Mouse (Mus musculus) liver, embryonic 11.5 days (tissue): ENCODE measurements around the gene Klhl5. TPM values are rescaled to one million over a fixed set of nuclear protein-coding genes. Genes with fewer than 3 reads are reported as not detected.

Experiments used
- ATAC-seq: fragments of 200-750 bp; cut with Nextera tagmentation; replicated peaks from 2 replicates; pipeline ENCODE4 v1.8.0; 2017; ENCODE audit warnings: moderate number of reproducible peaks, mild to moderate bottlenecking, moderate TSS enrichment, moderate library complexity; ENCODE audit not compliant: low FRiP score
- DNase-seq: peaks from one replicate; pipeline ENCODE4 v3.0.0-alpha.2; 2017; ENCODE audit warnings: low spot score
- H3K27ac ChIP-seq: fragments of 300-500 bp; sonication (generic); 2 replicates; pipeline ENCODE4 v1.5.1; 2014; ENCODE audit warnings: mild to moderate bottlenecking, low read depth, low read length, control low read depth
- H3K27me3 ChIP-seq: fragments of 300-500 bp; sonication (generic); replicated peaks from 2 replicates; pipeline ENCODE4 v1.6.1; 2014; ENCODE audit warnings: low read length, mixed read lengths; ENCODE audit not compliant: control insufficient read depth, insufficient read depth
- H3K36me3 ChIP-seq: fragments of 300-500 bp; sonication (generic); 2 replicates; pipeline ENCODE4 v1.6.1; 2014; ENCODE audit warnings: mild to moderate bottlenecking, low read length, moderate library complexity, mixed read lengths; ENCODE audit not compliant: control insufficient read depth, insufficient read depth
- H3K4me1 ChIP-seq: fragments of 300-500 bp; sonication (generic); replicated peaks from 2 replicates; pipeline ENCODE4 v1.6.1; 2014; ENCODE audit warnings: low read length, mixed read lengths; ENCODE audit not compliant: control insufficient read depth, insufficient read depth
- H3K4me2 ChIP-seq: fragments of 300-500 bp; sonication (generic); 2 replicates; pipeline ENCODE4 v1.6.1; 2014; ENCODE audit warnings: mild to moderate bottlenecking, control low read depth, moderate library complexity
- H3K4me3 ChIP-seq: fragments of 300-500 bp; sonication (generic); 2 replicates; pipeline ENCODE4 v1.5.1; 2014; ENCODE audit warnings: low read depth, low read length, control low read depth
- H3K9ac ChIP-seq: fragments of 300-500 bp; sonication (generic); 2 replicates; pipeline ENCODE4 v1.6.1; 2014; ENCODE audit warnings: low read depth, low read length, control low read depth
- H3K9me3 ChIP-seq: fragments of 300-500 bp; sonication (generic); 2 replicates; pipeline ENCODE4 v1.6.1; 2016; ENCODE audit warnings: low read length, inconsistent platforms, mixed read lengths; ENCODE audit not compliant: control insufficient read depth
- WGBS: fragments of 180-500 bp; shearing (Covaris S2); extraction: QIAGEN DNeasy Blood & Tissue Kit; methylation state at CpG from one replicate; pipeline ENCODE4 v1.1.7; 2014; 5-methylcytosine and 5-hydroxymethylcytosine counted together
- polyA plus RNA-seq: library from polyadenylated mRNA; unstranded; fragments of >200 nt; fragmentation: Nextera tagmentation; extraction: Ambion mirVana; gene quantifications from 2 replicates; pipeline ENCODE4 v1.2.1, GENCODE M21; 2014

The Klhl5 gene
- polyA plus RNA-seq, 1 experiment from 2014 or later: 10.0 TPM

DNA sequence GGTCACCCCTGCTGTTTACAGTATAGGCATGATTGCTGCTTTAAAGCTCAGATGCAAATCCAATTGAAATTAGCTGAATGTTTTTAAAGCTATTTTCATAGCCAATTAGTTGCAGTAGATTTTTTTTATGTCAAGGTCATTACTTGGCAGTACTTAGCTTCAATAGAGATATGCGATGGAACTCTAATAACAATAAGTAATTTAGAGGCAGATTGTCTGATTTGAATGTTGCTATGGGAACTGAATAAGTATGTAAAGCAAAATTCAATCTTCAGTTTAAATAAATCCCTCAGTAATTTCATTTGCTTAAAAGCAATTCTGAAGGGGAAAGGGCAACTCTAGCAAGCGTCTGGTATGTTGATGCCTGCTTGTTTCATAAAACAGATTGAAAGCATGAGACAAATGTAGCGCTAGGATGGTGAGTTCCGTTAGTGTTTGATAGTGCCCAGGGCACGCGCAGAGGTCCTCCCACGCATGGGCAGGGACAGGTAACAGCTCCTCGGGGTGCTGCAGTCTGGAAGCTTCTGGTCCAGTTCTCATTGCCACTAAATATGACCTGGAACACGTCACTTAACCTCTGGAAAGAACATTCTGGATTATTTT lies 38.3 kb downstream of the Klhl5 start:
- Histone ChIP-seq H3K36me3 (peaks cover 3% of the 10 kb centered on the region), H3K9ac (no peak overlapping the region)
- WGBS: 86% methylated on average over 9 of the region's 9 CpGs

DNA sequence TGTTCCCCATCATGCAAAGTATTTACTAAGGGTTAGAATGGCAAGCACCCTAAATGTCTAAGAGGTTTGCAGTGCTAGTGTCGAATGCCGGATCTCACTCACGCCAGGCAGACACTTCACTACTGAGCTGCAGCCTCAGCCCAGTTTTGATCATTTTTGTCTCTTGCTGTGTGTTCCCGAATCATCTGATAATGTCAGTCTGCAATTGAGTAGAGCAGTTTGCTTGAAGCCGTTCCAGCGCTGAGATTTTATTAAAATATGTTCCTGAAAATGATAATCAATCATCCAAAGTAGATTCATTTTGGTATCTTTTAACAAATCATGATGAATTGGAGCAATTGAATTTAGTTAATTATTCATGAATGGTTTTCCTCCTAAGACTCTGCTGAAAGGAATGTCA lies 39.4 kb downstream of the Klhl5 start:
- Histone ChIP-seq H3K9ac (no peak overlapping the region), H3K4me1 (no peaks in the 10 kb centered on the region), H3K36me3 (no peaks in the 10 kb centered on the region; the same call in 1 of the 2 replicates), H3K4me3 (no peak overlapping the region), H3K27me3 (no peaks in the 10 kb centered on the region), H3K4me2 (no peak overlapping the region), H3K27ac (no peak overlapping the region), H3K9me3 (no peaks in the 10 kb centered on the region)
- DNase-seq (no peak), ATAC-seq (no peak)
- WGBS: 89% methylated on average over 6 of the region's 6 CpGs

More for the DNA sequence above, 38.3 kb downstream of the Klhl5 start:
- H3K27me3 ChIP-seq: no peaks in the 10 kb centered on the region
- H3K4me1 ChIP-seq: no peaks in the 10 kb centered on the region
- H3K27ac ChIP-seq: no peak overlapping the region
- DNase-seq: no peak
- no peak overlapping the region for H3K4me3 ChIP-seq
- H3K9me3 ChIP-seq: no peaks in the 10 kb centered on the region
- H3K4me2 ChIP-seq: no peak overlapping the region
- ATAC-seq: no peak

DNA sequence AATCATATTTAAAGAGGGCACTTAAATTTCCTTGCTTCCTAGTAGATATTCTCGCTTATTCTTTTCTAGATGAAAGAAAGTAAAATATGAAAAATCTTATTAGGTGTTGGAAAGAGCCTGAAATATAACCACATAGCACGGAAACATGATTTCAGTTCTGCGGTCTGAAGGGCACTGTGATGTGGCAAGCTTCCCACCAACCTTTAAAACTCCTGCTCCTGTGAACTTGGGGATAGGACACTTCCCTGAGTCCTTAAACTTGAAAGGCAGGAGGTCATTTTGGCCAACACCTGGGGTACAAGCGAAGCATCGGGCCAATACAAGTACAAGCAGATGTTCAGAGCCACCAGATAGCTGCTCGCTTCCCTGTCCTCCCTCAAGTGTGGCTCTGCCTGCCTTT lies 42.4 kb downstream of the Klhl5 start:
- ATAC-seq: no peak
- Histone ChIP-seq H3K9ac (no peak overlapping the region), H3K4me2 (no peak overlapping the region), H3K4me3 (no peak overlapping the region), H3K9me3 (no peaks in the 10 kb centered on the region), H3K27me3 (no peaks in the 10 kb centered on the region), H3K4me1 (no peaks in the 10 kb centered on the region), H3K36me3 (no peaks in the 10 kb centered on the region; the same call in 1 of the 2 replicates), H3K27ac (no peak overlapping the region)
- DNase-seq: no peak
- 90% methylated on average over 6 of the region's 6 CpGs for WGBS

DNA sequence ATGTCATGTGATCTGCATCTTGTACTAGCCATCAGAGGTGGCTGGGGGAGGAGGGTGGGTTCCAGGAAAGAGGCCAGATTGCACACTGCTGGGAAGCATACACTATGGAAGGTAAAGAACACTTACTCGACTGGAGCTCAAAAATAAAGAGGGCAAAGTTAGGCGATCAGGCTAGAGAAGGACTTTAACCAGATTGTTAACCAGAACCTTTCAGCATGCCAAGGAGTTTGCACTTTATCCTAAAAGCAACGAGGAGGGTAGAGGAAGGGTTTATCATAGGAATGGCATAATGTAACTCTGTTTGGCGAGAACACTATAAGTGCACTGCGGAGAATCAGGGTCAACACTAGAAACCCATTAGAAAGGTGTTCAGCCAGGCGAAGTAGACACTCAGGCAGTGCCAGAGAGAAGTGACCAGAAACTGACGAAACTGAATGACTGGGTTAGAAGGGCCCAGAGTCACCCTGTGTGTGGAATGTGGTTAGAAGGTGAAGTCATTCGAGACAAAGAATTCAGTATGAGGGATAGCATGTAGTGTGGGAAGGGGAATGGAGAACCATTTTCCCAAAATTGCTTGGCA lies 43.1 kb downstream of the Klhl5 start:
- Histone ChIP-seq H3K27me3 (no peaks in the 10 kb centered on the region), H3K4me2 (no peak overlapping the region), H3K4me3 (no peak overlapping the region), H3K4me1 (no peaks in the 10 kb centered on the region), H3K36me3 (no peaks in the 10 kb centered on the region), H3K9me3 (no peaks in the 10 kb centered on the region), H3K9ac (no peak overlapping the region), H3K27ac (no peak overlapping the region)
- WGBS: 85% methylated on average over 8 of the region's 8 CpGs
- no peak for DNase-seq
- no peak for ATAC-seq

DNA sequence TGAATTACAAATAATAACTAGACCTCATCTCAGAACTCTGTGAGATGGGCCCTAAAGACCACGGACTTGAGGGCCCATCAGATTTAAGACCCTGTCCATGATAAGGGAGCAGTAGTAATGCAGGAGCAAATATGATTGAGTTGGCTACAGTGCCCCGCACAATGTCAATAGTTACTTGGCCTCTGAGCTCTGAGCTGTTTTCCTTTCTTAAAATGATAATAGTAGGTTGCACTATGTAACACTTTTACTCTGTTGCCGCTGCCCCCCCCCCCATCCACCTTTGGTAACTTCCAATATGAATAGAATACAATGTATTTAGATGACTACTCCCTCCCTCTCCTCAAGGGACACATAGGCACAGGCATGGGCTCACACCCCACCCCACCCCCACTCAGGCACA lies 43.9 kb downstream of the Klhl5 start:
- H3K27ac ChIP-seq: no peak overlapping the region
- DNase-seq (no peak), ATAC-seq (no peak)
- H3K4me2 ChIP-seq: no peak overlapping the region
- H3K9ac ChIP-seq: no peak overlapping the region
- H3K4me3 ChIP-seq: no peak overlapping the region
- H3K36me3 ChIP-seq: no peaks in the 10 kb centered on the region
- no peaks in the 10 kb centered on the region for H3K27me3 ChIP-seq
- no peaks in the 10 kb centered on the region for H3K4me1 ChIP-seq
- WGBS: 89% methylated on average over 3 of the region's 3 CpGs
- H3K9me3 ChIP-seq: no peaks in the 10 kb centered on the region

DNA sequence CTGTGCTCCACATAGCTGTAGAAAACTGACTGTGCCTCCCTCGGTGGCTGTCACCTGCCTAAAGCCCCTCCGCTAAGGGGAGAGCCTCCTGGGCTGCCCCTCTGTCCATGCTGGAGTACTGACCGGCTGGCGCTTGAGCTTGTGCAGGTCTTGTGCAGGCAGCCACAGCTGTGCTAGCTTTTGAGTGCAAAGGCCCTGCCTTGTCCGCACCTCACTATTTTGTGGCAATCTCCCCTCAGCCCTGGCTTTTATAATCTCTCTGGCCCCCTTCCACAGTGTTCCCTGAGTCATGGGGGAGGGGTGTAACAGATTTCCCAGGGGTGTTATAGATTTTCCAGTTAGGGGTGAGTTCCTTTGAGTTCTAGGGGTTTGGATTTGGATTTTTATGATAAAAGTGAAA lies 44.4 kb downstream of the Klhl5 start:
- no peak overlapping the region for H3K4me2 ChIP-seq
- H3K27me3 ChIP-seq: no peaks in the 10 kb centered on the region
- 90% methylated on average over 5 of the region's 5 CpGs for WGBS
- no peak for DNase-seq
- H3K27ac ChIP-seq: no peak overlapping the region
- no peak overlapping the region for H3K9ac ChIP-seq
- ATAC-seq: no peak
- H3K36me3 ChIP-seq: peaks cover 1% of the 10 kb centered on the region; the same call in 1 of the 2 replicates
- no peaks in the 10 kb centered on the region for H3K4me1 ChIP-seq
- no peak overlapping the region for H3K4me3 ChIP-seq
- H3K9me3 ChIP-seq: no peaks in the 10 kb centered on the region

DNA sequence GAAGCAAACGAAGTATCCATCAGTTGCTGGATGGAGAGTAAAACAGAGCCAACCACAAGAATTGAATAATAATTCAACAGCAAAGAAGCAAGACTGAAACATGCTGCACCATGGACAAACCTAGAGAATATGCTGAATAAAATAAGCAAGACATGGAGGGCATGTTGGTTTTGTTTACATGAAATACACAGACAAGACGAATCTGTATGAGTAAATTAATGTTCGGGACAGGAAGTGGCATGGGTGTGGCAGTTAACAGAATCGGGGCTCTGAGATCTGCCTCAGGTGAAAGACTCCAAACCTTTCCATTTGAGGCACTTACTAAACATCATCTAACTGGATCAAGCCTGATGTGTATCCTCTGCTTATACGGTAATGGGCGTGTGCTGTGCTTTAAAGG lies 46.9 kb downstream of the Klhl5 start:
- Histone ChIP-seq H3K27ac (no peak overlapping the region), H3K9ac (no peak overlapping the region), H3K4me2 (no peak overlapping the region), H3K4me3 (no peak overlapping the region), H3K9me3 (no peaks in the 10 kb centered on the region), H3K4me1 (no peaks in the 10 kb centered on the region), H3K36me3 (peaks cover 2% of the 10 kb centered on the region; the same call in 1 of the 2 replicates), H3K27me3 (no peaks in the 10 kb centered on the region)
- ATAC-seq (no peak), DNase-seq (no peak)
- 77% methylated on average over 6 of the region's 6 CpGs for WGBS

DNA sequence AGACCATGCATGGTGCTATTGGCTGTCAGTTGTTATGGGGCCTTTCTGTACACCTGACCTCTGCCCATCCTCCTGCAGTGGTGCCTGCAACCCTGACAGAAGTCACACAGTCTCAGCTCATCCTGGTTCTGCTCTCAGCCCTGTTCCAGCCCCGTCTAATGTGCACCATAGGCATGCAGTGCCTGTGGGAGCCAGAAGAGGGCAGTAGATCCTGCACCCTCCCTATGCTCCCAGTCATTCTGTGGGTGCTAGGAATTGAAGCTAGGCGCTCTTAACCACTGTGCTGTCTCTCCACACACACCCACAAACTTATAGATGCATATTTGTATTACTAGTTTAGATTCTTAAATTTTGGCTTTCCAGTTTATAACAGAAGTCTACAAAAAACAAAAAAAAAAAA lies 49.5 kb downstream of the Klhl5 start:
- Histone ChIP-seq H3K9me3 (no peaks in the 10 kb centered on the region), H3K27me3 (no peaks in the 10 kb centered on the region), H3K36me3 (peaks cover 2% of the 10 kb centered on the region; the same call in 1 of the 2 replicates), H3K27ac (no peak overlapping the region), H3K4me3 (no peak overlapping the region), H3K4me1 (no peaks in the 10 kb centered on the region), H3K9ac (no peak overlapping the region), H3K4me2 (no peak overlapping the region)
- DNase-seq (no peak), ATAC-seq (0 out of 2 replicates have a peak, but pooled peaks have one; percentile 45)
- WGBS: 74% methylated on average over 2 of the region's 2 CpGs
